Mouse (Mus musculus): Measurements from ENCODE around the gene Rnft2.
A peak's percentile ranks its signal among the peaks of the same experiment; 100 is the strongest.

The Rnft2 gene

GRCm38 (mm10) chr5:118244606-118245443 lies at the start of gene Rnft2, which contains the start of gene 2410131K14Rik:
TSS of gene Rnft2 (minus strand) at chr5:118245116.
TSS of gene 2410131K14Rik (plus strand) at chr5:118245227.
- peak; percentile 98 for DNase-seq (ENCODE audit: low read depth, low spot score)

- DNase-seq (ENCODE audit: low read depth, low spot score), result peak; percentile 87
Measured at GRCm38 (mm10) chr5:118294086-118294864, 49.4 kb upstream of the Rnft2 start.

- DNase-seq (ENCODE audit: low read depth, low spot score), result no peak
Measured at GRCm38 (mm10) chr5:118292476-118292875, 47.6 kb upstream of the Rnft2 start.

GRCm38 (mm10) chr5:118291453-118291852 lies 46.5 kb upstream of the Rnft2 start:
- no peak for DNase-seq (ENCODE audit: low read depth, low spot score)

- no peak for DNase-seq (ENCODE audit: low read depth, low spot score)
Measured at GRCm38 (mm10) chr5:118277741-118278495, 33.0 kb upstream of the Rnft2 start.

- no peak for DNase-seq (ENCODE audit: low read depth, low spot score)
Measured at GRCm38 (mm10) chr5:118276711-118277110, 31.8 kb upstream of the Rnft2 start.

GRCm38 (mm10) chr5:118276281-118276680 lies 31.4 kb upstream of the Rnft2 start:
- no peak for DNase-seq (ENCODE audit: low read depth, low spot score)

- no peak for DNase-seq (ENCODE audit: low read depth, low spot score)
Measured at GRCm38 (mm10) chr5:118274546-118274945, 29.6 kb upstream of the Rnft2 start.

GRCm38 (mm10) chr5:118273446-118273845 lies 28.5 kb upstream of the Rnft2 start:
- no peak for DNase-seq (ENCODE audit: low read depth, low spot score)

- no peak for DNase-seq (ENCODE audit: low read depth, low spot score)
Measured at GRCm38 (mm10) chr5:118271449-118272110, 26.7 kb upstream of the Rnft2 start.

GRCm38 (mm10) chr5:118268987-118269386 lies 24.1 kb upstream of the Rnft2 start:
- DNase-seq (ENCODE audit: low read depth, low spot score), result peak; percentile 67

- DNase-seq (ENCODE audit: low read depth, low spot score), result no peak
Measured at GRCm38 (mm10) chr5:118266309-118266708, 21.4 kb upstream of the Rnft2 start.

- DNase-seq (ENCODE audit: low read depth, low spot score), result no peak
Measured at GRCm38 (mm10) chr5:118265366-118265765, 20.4 kb upstream of the Rnft2 start.

GRCm38 (mm10) chr5:118264279-118264678 lies 19.4 kb upstream of the Rnft2 start:
- no peak for DNase-seq (ENCODE audit: low read depth, low spot score)

- no peak for DNase-seq (ENCODE audit: low read depth, low spot score)
Measured at GRCm38 (mm10) chr5:118262418-118262817, 17.5 kb upstream of the Rnft2 start.

- no peak for DNase-seq (ENCODE audit: low read depth, low spot score)
Measured at GRCm38 (mm10) chr5:118261181-118261580, 16.3 kb upstream of the Rnft2 start.

- no peak for DNase-seq (ENCODE audit: low read depth, low spot score)
Measured at GRCm38 (mm10) chr5:118260642-118261041, 15.7 kb upstream of the Rnft2 start.

GRCm38 (mm10) chr5:118260055-118260454 lies 15.1 kb upstream of the Rnft2 start:
- DNase-seq (ENCODE audit: low read depth, low spot score), result no peak

- no peak for DNase-seq (ENCODE audit: low read depth, low spot score)
Measured at GRCm38 (mm10) chr5:118259636-118260035, 14.7 kb upstream of the Rnft2 start.

GRCm38 (mm10) chr5:118259152-118259551 lies 14.2 kb upstream of the Rnft2 start:
- DNase-seq (ENCODE audit: low read depth, low spot score), result no peak

GRCm38 (mm10) chr5:118256981-118257380 lies 12.1 kb upstream of the Rnft2 start:
- DNase-seq (ENCODE audit: low read depth, low spot score), result no peak

Data from skeletal muscle tissue, adult 2 months (tissue).